Mouse (Mus musculus) liver, adult 2 months (tissue): Measurements from ENCODE around the gene Chl1.

ENCODE experiments used
- CTCF ChIP-seq: fragments of 200-500 bp; IDR thresholded peaks from 2 replicates; pipeline ENCODE4 v1.5.1; 2011; ENCODE audit warnings: low read depth, low read length, control low read depth
- POLR2A ChIP-seq: fragments of 200-500 bp; IDR thresholded peaks from 2 replicates; pipeline ENCODE4 v1.6.1; 2011; ENCODE audit warnings: low read length, control low read depth; ENCODE audit not compliant: insufficient read depth; ENCODE audit errors: extremely low read depth

DNA sequence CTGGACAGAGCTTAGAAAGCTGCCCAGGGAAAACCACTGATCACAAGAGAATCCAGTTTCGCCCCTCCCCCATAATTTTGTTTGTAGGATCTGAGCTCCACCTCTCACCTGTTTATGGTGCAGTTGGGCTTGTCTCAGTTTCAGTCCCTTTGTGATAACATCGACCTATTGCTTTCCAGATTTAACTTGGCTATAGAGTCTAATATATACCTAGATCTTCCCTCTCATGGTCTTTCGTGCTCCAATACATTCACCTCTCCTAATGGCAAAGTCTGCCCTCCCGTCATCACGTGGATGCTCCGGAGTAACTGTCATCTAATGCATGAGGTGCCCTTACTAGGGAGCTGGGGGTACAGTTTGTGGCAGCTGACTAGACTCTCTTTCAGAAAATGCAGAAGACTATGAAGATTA is 2.5 kb downstream of the Chl1 start:
- TF ChIP-seq CTCF: no peak
- TF ChIP-seq POLR2A: no peak
